Mouse (Mus musculus) small intestine, adult 2 months (tissue): ENCODE measurements around the gene Epha10. TPM values are rescaled to one million over a fixed set of nuclear protein-coding genes. Genes with fewer than 3 reads are reported as not detected.
A peak's percentile ranks its signal among the peaks of the same experiment; 100 is the strongest.

Experiments used
- H3K27ac ChIP-seq: fragments of 200-500 bp; 2 replicates; pipeline ENCODE4 v1.5.1; 2012; ENCODE audit warnings: low read depth, low read length, control low read depth, inconsistent platforms; ENCODE audit not compliant: insufficient read depth
- H3K27me3 ChIP-seq: fragments of 200-500 bp; 2 replicates; pipeline ENCODE4 v1.6.1; 2012; ENCODE audit warnings: mild to moderate bottlenecking, moderate library complexity, low read length, inconsistent platforms; ENCODE audit not compliant: control insufficient read depth, insufficient read depth
- H3K36me3 ChIP-seq: fragments of 200-500 bp; 2 replicates; pipeline ENCODE4 v1.6.1; 2012; ENCODE audit warnings: mild to moderate bottlenecking, low read length, control low read depth, inconsistent platforms; ENCODE audit not compliant: control insufficient read depth, insufficient read depth
- H3K4me1 ChIP-seq: fragments of 200-500 bp; 2 replicates; pipeline ENCODE4 v1.6.1; 2012; ENCODE audit warnings: low read length, inconsistent platforms, mixed read lengths; ENCODE audit not compliant: control insufficient read depth, insufficient read depth, insufficient read length
- H3K4me3 ChIP-seq: fragments of 200-500 bp; 2 replicates; pipeline ENCODE4 v1.5.1; 2012; ENCODE audit warnings: low read depth, mild to moderate bottlenecking, control low read depth, inconsistent platforms, low read length, moderate library complexity
- CTCF ChIP-seq: fragments of 200-500 bp; IDR thresholded peaks from 2 replicates; pipeline ENCODE4 v1.5.1; 2012; ENCODE audit warnings: low read depth, mild to moderate bottlenecking, control low read depth, inconsistent platforms, low read length, moderate library complexity, mixed read lengths; ENCODE audit not compliant: insufficient replicate concordance, insufficient read length; ENCODE audit errors: extremely low read depth
- POLR2A ChIP-seq: fragments of 200-500 bp; IDR thresholded peaks from 2 replicates; pipeline ENCODE4 v1.6.1; 2012; ENCODE audit warnings: low read depth, mild to moderate bottlenecking, control low read depth, inconsistent platforms, low read length, moderate library complexity
- WGBS: fragments of 180-500 bp; shearing (Covaris S2); methylation state at CpG from one replicate; pipeline ENCODE4 v1.1.7; 2018; 5-methylcytosine and 5-hydroxymethylcytosine counted together
- polyA plus RNA-seq: library from polyadenylated mRNA; depleted of rRNA; stranded (reverse); fragments of >200 nt; gene quantifications from 2 replicates; pipeline ENCODE4 v1.2.3, GENCODE M21; 2012

Epha10 gene
- polyA plus RNA-seq, 1 experiment: not detected

GRCm38 (mm10) chr4:124881341-124881908 lies 726 bp downstream of the Epha10 start:
- TF ChIP-seq CTCF (no peak), POLR2A (no peak)
- H3K27me3 ChIP-seq: peaks cover 23% of the 10 kb centered on the region
- no peak overlapping the region for H3K27ac ChIP-seq
- 4% methylated on average over 37 of the region's 37 CpGs for WGBS
- peaks cover 6% of the 10 kb centered on the region; the same call in 1 of the 2 replicates for H3K4me1 ChIP-seq
- H3K4me3 ChIP-seq: no peak overlapping the region; the same call in 1 of the 2 replicates
- no peaks in the 10 kb centered on the region for H3K36me3 ChIP-seq

GRCm38 (mm10) chr4:124882151-124882729 lies 1.5 kb downstream of the Epha10 start:
- H3K4me3 ChIP-seq: no peak overlapping the region
- H3K27ac ChIP-seq: no peak overlapping the region
- H3K36me3 ChIP-seq: no peaks in the 10 kb centered on the region
- H3K27me3 ChIP-seq: peaks cover 23% of the 10 kb centered on the region
- H3K4me1 ChIP-seq: peaks cover 6% of the 10 kb centered on the region; the same call in 1 of the 2 replicates
- WGBS: 5% methylated on average over 37 of the region's 37 CpGs
- no peak for TF ChIP-seq CTCF
- no peak for TF ChIP-seq POLR2A

GRCm38 (mm10) chr4:124888702-124889101 lies 8.0 kb downstream of the Epha10 start:
- Histone ChIP-seq H3K36me3 (no peaks in the 10 kb centered on the region), H3K27ac (no peak overlapping the region), H3K27me3 (0 out of 2 replicates have a peak, but pooled peaks cover 3% of the 10 kb centered on the region), H3K4me1 (no peaks in the 10 kb centered on the region), H3K4me3 (no peak overlapping the region)
- TF ChIP-seq CTCF: no peak
- TF ChIP-seq POLR2A: no peak
- WGBS: 66% methylated on average over 7 of the region's 7 CpGs

GRCm38 (mm10) chr4:124889935-124890334 lies 9.2 kb downstream of the Epha10 start:
- 83% methylated on average over 2 of the region's 2 CpGs for WGBS
- H3K4me1 ChIP-seq: no peaks in the 10 kb centered on the region
- H3K36me3 ChIP-seq: no peaks in the 10 kb centered on the region
- H3K4me3 ChIP-seq: no peak overlapping the region
- H3K27me3 ChIP-seq: peaks cover 15% of the 10 kb centered on the region
- no peak for TF ChIP-seq CTCF
- TF ChIP-seq POLR2A: no peak
- no peak overlapping the region for H3K27ac ChIP-seq

GRCm38 (mm10) chr4:124890831-124891230 lies 10.1 kb downstream of the Epha10 start:
- TF ChIP-seq CTCF (no peak), POLR2A (no peak)
- Histone ChIP-seq H3K4me3 (no peak overlapping the region), H3K4me1 (no peaks in the 10 kb centered on the region), H3K27me3 (peaks cover 21% of the 10 kb centered on the region), H3K36me3 (no peaks in the 10 kb centered on the region), H3K27ac (no peak overlapping the region)
- 74% methylated on average over 5 of the region's 5 CpGs for WGBS

- no peak for TF ChIP-seq CTCF
- TF ChIP-seq POLR2A: no peak
- Histone ChIP-seq H3K27ac (no peak overlapping the region), H3K27me3 (peaks cover 19% of the 10 kb centered on the region), H3K4me3 (no peak overlapping the region), H3K36me3 (no peaks in the 10 kb centered on the region), H3K4me1 (no peaks in the 10 kb centered on the region)
- WGBS: 30% methylated on average over 6 of the region's 6 CpGs
Measured at GRCm38 (mm10) chr4:124893769-124894168, 13.1 kb downstream of the Epha10 start.

- no peak for TF ChIP-seq POLR2A
- no peak for TF ChIP-seq CTCF
- H3K27me3 ChIP-seq: peaks cover 19% of the 10 kb centered on the region
- no peak overlapping the region for H3K27ac ChIP-seq
- no peaks in the 10 kb centered on the region for H3K36me3 ChIP-seq
- WGBS: 3% methylated on average over 83 of the region's 83 CpGs
- peak overlapping the region; percentile 30 for H3K4me3 ChIP-seq
- no peaks in the 10 kb centered on the region for H3K4me1 ChIP-seq
Measured at GRCm38 (mm10) chr4:124894508-124895428, 14.1 kb downstream of the Epha10 start.
